Mouse (Mus musculus) hindbrain, postnatal 0 days (tissue): ENCODE results near the gene Gprin2. TPM values are rescaled to one million over a fixed set of nuclear protein-coding genes. Genes with fewer than 3 reads are reported as not detected.

Source experiments
- ATAC-seq: fragments of 200-750 bp; cut with Nextera tagmentation; 2 replicates; pipeline ENCODE4 v1.8.0; 2017; ENCODE audit warnings: mild to moderate bottlenecking, moderate TSS enrichment, moderate library complexity
- DNase-seq: peaks from one replicate; pipeline ENCODE4 v3.0.0-alpha.2; 2015; ENCODE audit warnings: low spot score
- H3K27ac ChIP-seq: fragments of 300-500 bp; sonication (generic); 2 replicates; pipeline ENCODE4 v1.5.1; 2014; ENCODE audit warnings: mild to moderate bottlenecking
- H3K27me3 ChIP-seq: fragments of 300-500 bp; sonication (generic); 2 replicates; pipeline ENCODE4 v1.6.1; 2014; ENCODE audit warnings: low read length, mixed read lengths; ENCODE audit not compliant: insufficient read depth
- H3K36me3 ChIP-seq: fragments of 300-500 bp; sonication (generic); 2 replicates; pipeline ENCODE4 v1.6.1; 2014; ENCODE audit warnings: low read length, mixed read lengths; ENCODE audit not compliant: insufficient read depth
- H3K4me1 ChIP-seq: fragments of 300-500 bp; sonication (generic); 2 replicates; pipeline ENCODE4 v1.6.1; 2014; ENCODE audit warnings: antibody characterized with exemption, low read length, mixed read lengths; ENCODE audit not compliant: insufficient read depth
- H3K4me2 ChIP-seq: fragments of 300-500 bp; sonication (generic); 2 replicates; pipeline ENCODE4 v1.6.1; 2014; ENCODE audit warnings: low read depth, mild to moderate bottlenecking, low read length, moderate library complexity, mixed read lengths
- H3K4me3 ChIP-seq: fragments of 300-500 bp; sonication (generic); 2 replicates; pipeline ENCODE4 v1.5.1; 2014; ENCODE audit warnings: low read length
- H3K9ac ChIP-seq: fragments of 300-500 bp; sonication (generic); replicated peaks from 2 replicates; pipeline ENCODE4 v1.6.1; 2014; ENCODE audit warnings: mild to moderate bottlenecking, low read length, moderate library complexity, mixed read lengths
- H3K9me3 ChIP-seq: fragments of 300-500 bp; sonication (generic); 2 replicates; pipeline ENCODE4 v1.6.1; 2016; ENCODE audit warnings: low read length, mixed read lengths
- CTCF ChIP-seq: IDR thresholded peaks from 2 replicates; pipeline ENCODE4 v1.5.1; 2016; ENCODE audit warnings: antibody characterized with exemption, control low read depth, low read depth
- WGBS: fragments of 180-500 bp; shearing (Covaris S2); extraction: QIAGEN DNeasy Blood & Tissue Kit; methylation state at CpG from one replicate; pipeline ENCODE4 v1.1.7; 2014; 5-methylcytosine and 5-hydroxymethylcytosine counted together
- polyA plus RNA-seq: library from polyadenylated mRNA; unstranded; fragments of >200 nt; fragmentation: Nextera tagmentation; extraction: Ambion mirVana; gene quantifications from 2 replicates; pipeline ENCODE4 v1.2.1, GENCODE M21; 2015
- total RNA-seq: library from RNA; depleted of rRNA; stranded (reverse); fragments of >200 nt; gene quantifications from 2 replicates; pipeline ENCODE4 v1.2.3, GENCODE M21; 2014; rRNA removed

Gene Gprin2
- total and polyA plus RNA-seq, 2 experiments from 2014 or later: 8.1 to 31.7 TPM

- Histone ChIP-seq H3K4me2 (no peak overlapping the region), H3K9ac (no peak overlapping the region), H3K27ac (no peak overlapping the region), H3K4me3 (no peak overlapping the region), H3K27me3 (no peaks in the 10 kb centered on the region), H3K9me3 (no peaks in the 10 kb centered on the region), H3K4me1 (no peaks in the 10 kb centered on the region), H3K36me3 (no peaks in the 10 kb centered on the region)
- WGBS: 91% methylated on average over 10 of the region's 10 CpGs
- no peak for ATAC-seq
- no peak for TF ChIP-seq CTCF
- no peak for DNase-seq
These were observed 58.5 kb downstream of the Gprin2 start for GRCm38 (mm10) chr14:34142915-34143314.

GRCm38 (mm10) chr14:34142316-34142715 is 59.1 kb downstream of the Gprin2 start:
- Histone ChIP-seq H3K4me1 (no peaks in the 10 kb centered on the region), H3K27me3 (no peaks in the 10 kb centered on the region), H3K9me3 (no peaks in the 10 kb centered on the region), H3K4me3 (no peak overlapping the region), H3K4me2 (no peak overlapping the region), H3K36me3 (no peaks in the 10 kb centered on the region), H3K9ac (no peak overlapping the region), H3K27ac (no peak overlapping the region)
- no peak for DNase-seq
- TF ChIP-seq CTCF: no peak
- no peak for ATAC-seq
- 92% methylated on average over 1 of the region's 1 CpGs for WGBS

- Histone ChIP-seq H3K9ac (no peak overlapping the region), H3K4me2 (no peak overlapping the region), H3K9me3 (no peaks in the 10 kb centered on the region), H3K4me1 (no peaks in the 10 kb centered on the region), H3K36me3 (no peaks in the 10 kb centered on the region), H3K27ac (no peak overlapping the region), H3K27me3 (no peaks in the 10 kb centered on the region), H3K4me3 (no peak overlapping the region)
- DNase-seq (no peak), ATAC-seq (no peak)
- 71% methylated on average over 15 of the region's 15 CpGs for WGBS
- TF ChIP-seq CTCF: no peak
These were observed 61.5 kb downstream of the Gprin2 start for GRCm38 (mm10) chr14:34139671-34140664.

Other genes starting within 250 kb of the Gprin2 start
- 1.2 and 1.4 TPM in 2 replicates for gene Rbp3, start 247.7 kb downstream of the Gprin2 start, total RNA-seq
- 0.58 and 0.71 TPM in 2 replicates for gene Rbp3, start 247.7 kb downstream of the Gprin2 start, polyA plus RNA-seq
- 6.5 and 7.7 TPM in 2 replicates for gene Zfp488, start 222.9 kb downstream of the Gprin2 start, total RNA-seq
- gene Zfp488, start 222.9 kb downstream of the Gprin2 start, polyA plus RNA-seq: 1.9 TPM in 2 replicates
- gene Gm30083, start 186.5 kb downstream of the Gprin2 start, total RNA-seq: not detected in 2 replicates
- gene Gm30083, start 186.5 kb downstream of the Gprin2 start, polyA plus RNA-seq: not detected in 2 replicates
- not detected in 2 replicates for gene Gm5460, start 184.9 kb downstream of the Gprin2 start, total RNA-seq
- gene Gm5460, start 184.9 kb downstream of the Gprin2 start, polyA plus RNA-seq: not detected in 2 replicates
- gene Antxrl, start 148.9 kb downstream of the Gprin2 start, total RNA-seq: not detected in 2 replicates
- not detected in 2 replicates for gene Antxrl, start 148.9 kb downstream of the Gprin2 start, polyA plus RNA-seq
- gene Anxa8, start 115.7 kb downstream of the Gprin2 start, total RNA-seq: 0.11 TPM in 1 of 2 replicates, not detected in the other
- 0.37 and 0.90 TPM in 2 replicates for gene Anxa8, start 115.7 kb downstream of the Gprin2 start, polyA plus RNA-seq
- 2.2 TPM in 1 of 2 replicates, not detected in the other for gene A630023A22Rik, start 98.9 kb downstream of the Gprin2 start, total RNA-seq
- not detected in 2 replicates for gene A630023A22Rik, start 98.9 kb downstream of the Gprin2 start, polyA plus RNA-seq
- gene Npy4r, start 49.2 kb downstream of the Gprin2 start, total RNA-seq: 0.21 and 0.25 TPM in 2 replicates
- 0.11 and 0.24 TPM in 2 replicates for gene Npy4r, start 49.2 kb downstream of the Gprin2 start, polyA plus RNA-seq
- 0.63 and 2.1 TPM in 2 replicates for gene Syt15, start 17.9 kb upstream of the Gprin2 start, total RNA-seq
- 0.83 and 1.1 TPM in 2 replicates for gene Syt15, start 17.9 kb upstream of the Gprin2 start, polyA plus RNA-seq
- gene Shld2, start 108.8 kb upstream of the Gprin2 start, total RNA-seq: 4.0 and 5.8 TPM in 2 replicates
- gene Shld2, start 108.8 kb upstream of the Gprin2 start, polyA plus RNA-seq: 9.2 and 11.4 TPM in 2 replicates
- gene Glud1, start 109.1 kb upstream of the Gprin2 start, total RNA-seq: 243 and 272 TPM in 2 replicates
- 143 and 153 TPM in 2 replicates for gene Glud1, start 109.1 kb upstream of the Gprin2 start, polyA plus RNA-seq
- gene Fam25c, start 153.8 kb upstream of the Gprin2 start, total RNA-seq: not detected in 2 replicates
- gene Fam25c, start 153.8 kb upstream of the Gprin2 start, polyA plus RNA-seq: not detected in 2 replicates
- gene Sncg, start 173.1 kb upstream of the Gprin2 start, total RNA-seq: 49.5 and 65.3 TPM in 2 replicates
- 164 and 165 TPM in 2 replicates for gene Sncg, start 173.1 kb upstream of the Gprin2 start, polyA plus RNA-seq
- 6.8 and 8.1 TPM in 2 replicates for gene Mmrn2, start 173.8 kb upstream of the Gprin2 start, total RNA-seq
- gene Mmrn2, start 173.8 kb upstream of the Gprin2 start, polyA plus RNA-seq: 2.5 and 2.6 TPM in 2 replicates